Mouse (Mus musculus) cerebellum, postnatal 4 days (tissue): ENCODE measurements around the gene Spc24.

ENCODE experiments used
- DNase-seq, 2 experiments: peaks; one replicate each; pipeline ENCODE4 v3.0.0; 2022; ENCODE audit warnings: low spot score in 2 of 2, mixed read lengths in 1 of 2

Gene Spc24

GRCm38 (mm10) chr9:21715298-21715697, 44.8 kb downstream of the Spc24 start:
- no peak for DNase-seq

DNA sequence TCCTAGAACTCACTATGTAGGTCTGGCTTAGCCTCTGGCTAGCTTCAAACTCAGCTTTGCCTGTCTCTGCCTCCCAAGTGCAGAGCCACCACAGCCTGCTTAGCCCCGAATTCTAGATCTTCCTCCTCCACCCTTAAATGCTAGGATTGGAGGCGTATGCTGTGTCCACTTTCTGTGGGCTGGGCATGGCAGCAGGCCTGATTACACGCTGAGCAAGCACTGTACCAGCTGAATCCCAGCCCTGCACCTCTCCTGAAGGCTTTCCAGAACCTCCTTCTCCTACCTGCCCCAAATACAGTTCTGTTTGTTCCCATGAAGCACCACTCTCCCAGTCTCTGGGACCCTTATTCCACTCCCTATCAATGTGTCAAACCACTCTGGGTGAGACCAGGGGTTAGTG, 50.8 kb downstream of the Spc24 start:
- no peak for DNase-seq

- no peak for DNase-seq
Observed at GRCm38 (mm10) chr9:21706586-21707265, 53.4 kb downstream of the Spc24 start.

- no peak for DNase-seq
Observed at GRCm38 (mm10) chr9:21706085-21706484, 54.0 kb downstream of the Spc24 start.
